Mouse (Mus musculus): Measurements from ENCODE around the gene Cacna2d2. TPM values are rescaled to one million over a fixed set of nuclear protein-coding genes. Genes with fewer than 3 reads are reported as not detected.

Cacna2d2 gene
- polyA plus RNA-seq, 1 experiment from 2014 or later = 0.74 TPM

DNA sequence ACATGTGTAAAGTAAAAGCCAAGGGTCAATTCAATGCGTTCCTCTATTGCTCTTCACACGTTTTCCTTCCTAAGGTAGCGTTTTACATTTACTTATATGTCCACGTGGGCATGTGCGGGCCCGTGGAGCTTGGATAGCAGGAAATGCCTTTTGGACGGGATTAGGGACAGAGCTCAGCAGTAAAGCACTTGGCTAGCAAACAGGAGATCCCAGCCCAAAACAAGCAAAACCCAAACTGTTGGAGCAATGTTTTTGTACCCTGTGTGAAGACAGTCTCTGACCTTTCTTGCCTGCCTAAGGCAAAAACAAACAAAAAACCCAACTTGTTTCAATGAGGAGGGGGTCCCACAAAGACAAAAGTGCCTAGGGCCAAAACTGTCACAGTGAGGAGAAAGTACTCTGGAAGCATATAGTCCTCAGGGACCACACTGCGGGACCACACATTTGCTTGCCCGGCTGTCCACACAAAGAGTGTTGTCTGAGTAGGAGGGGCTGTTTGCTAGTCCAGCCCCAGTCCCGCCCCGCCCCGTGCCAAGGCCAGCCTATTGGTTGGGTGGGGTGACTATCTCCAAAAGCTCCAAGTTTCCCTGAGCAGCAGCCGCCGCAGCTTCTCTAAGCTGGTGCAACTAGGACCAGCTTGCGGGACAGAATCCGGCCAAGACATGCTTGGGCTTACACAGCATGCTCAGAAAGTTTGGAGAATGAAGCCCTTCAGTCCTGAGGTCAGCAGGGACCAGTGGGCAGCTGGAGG, 177.1 kb downstream of the Cacna2d2 start, which contains the start of gene Hyal1:
TSS of gene Hyal1 (plus strand) at position 571 of the 751 bp plus-strand sequence.
- peak within 1 kb of the TSS; percentile 68 for H3K9ac ChIP-seq (replicated peaks; ENCODE audit: low read length)
- no peaks in the 10 kb centered on the region for H3K27me3 ChIP-seq (ENCODE audit: insufficient read depth, low read length)
- WGBS = 21% methylated on average over 16 of the region's 16 CpGs
- peaks cover 42% of the 10 kb centered on the region for H3K4me1 ChIP-seq (ENCODE audit: insufficient read depth, low read length)
- H3K9me3 ChIP-seq (ENCODE audit: low read length) = no peaks in the 10 kb centered on the region
- peak within 1 kb of the TSS; percentile 49 for H3K4me3 ChIP-seq (ENCODE audit: low read length)
- H3K4me2 ChIP-seq (replicated peaks; ENCODE audit: low read depth, low read length) = peak within 1 kb of the TSS; percentile 59
- peaks cover 29% of the 10 kb centered on the region for H3K36me3 ChIP-seq (ENCODE audit: insufficient read depth, low read length)
- peak within 1 kb of the TSS; percentile 57 for H3K27ac ChIP-seq (ENCODE audit: low read length)
- ATAC-seq (ENCODE audit: low FRiP score, low TSS enrichment) = peak; percentile 78

DNA sequence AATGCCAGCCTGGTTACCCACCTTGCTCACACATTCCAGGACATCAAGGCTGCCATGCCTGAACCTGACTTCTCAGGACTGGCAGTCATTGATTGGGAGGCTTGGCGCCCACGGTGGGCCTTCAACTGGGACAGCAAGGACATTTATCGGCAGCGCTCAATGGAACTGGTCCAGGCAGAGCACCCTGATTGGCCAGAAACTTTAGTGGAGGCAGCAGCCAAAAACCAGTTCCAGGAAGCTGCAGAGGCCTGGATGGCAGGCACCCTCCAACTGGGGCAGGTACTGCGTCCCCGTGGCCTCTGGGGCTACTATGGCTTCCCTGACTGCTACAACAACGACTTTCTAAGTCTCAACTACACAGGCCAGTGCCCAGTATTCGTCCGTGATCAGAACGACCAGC, 178.5 kb downstream of the Cacna2d2 start:
- WGBS = 96% methylated on average over 10 of the region's 10 CpGs
- Histone ChIP-seq H3K9ac (replicated peaks; ENCODE audit: low read length) (no peak overlapping the region), H3K27ac (ENCODE audit: low read length) (no peak overlapping the region), H3K9me3 (ENCODE audit: low read length) (no peaks in the 10 kb centered on the region), H3K27me3 (ENCODE audit: insufficient read depth, low read length) (no peaks in the 10 kb centered on the region), H3K36me3 (ENCODE audit: insufficient read depth, low read length) (peaks cover 18% of the 10 kb centered on the region), H3K4me1 (ENCODE audit: insufficient read depth, low read length) (peaks cover 48% of the 10 kb centered on the region), H3K4me2 (replicated peaks; ENCODE audit: low read depth, low read length) (no peak overlapping the region), H3K4me3 (ENCODE audit: low read length) (no peak overlapping the region)
- no peak for ATAC-seq (ENCODE audit: low FRiP score, low TSS enrichment)

DNA sequence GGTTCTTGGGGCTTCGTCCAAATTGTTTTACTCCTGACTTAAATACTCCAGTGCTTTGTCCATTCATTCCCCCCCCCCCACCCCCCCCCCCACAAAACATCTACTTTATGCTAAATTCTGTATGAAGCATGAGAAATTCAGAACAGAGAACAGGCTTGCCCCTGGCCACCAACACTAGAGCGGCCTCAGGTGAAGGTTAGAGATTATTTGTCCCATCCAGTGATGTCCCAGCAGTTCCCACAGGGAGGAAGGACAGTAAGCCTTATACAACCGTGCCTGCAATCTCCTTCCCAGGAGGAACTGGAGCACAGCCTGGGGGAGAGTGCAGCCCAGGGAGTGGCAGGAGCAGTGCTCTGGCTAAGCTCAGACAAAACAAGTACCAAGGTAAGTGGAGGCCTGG, 179.2 kb downstream of the Cacna2d2 start, which contains the start of gene Naa80:
TSS of gene Naa80 (plus strand) at position 301 of the 400 bp plus-strand sequence.
- Histone ChIP-seq H3K4me2 (replicated peaks; ENCODE audit: low read depth, low read length) (no peak within 1 kb of the TSS), H3K36me3 (ENCODE audit: insufficient read depth, low read length) (peaks cover 18% of the 10 kb centered on the region), H3K9me3 (ENCODE audit: low read length) (no peaks in the 10 kb centered on the region), H3K4me1 (ENCODE audit: insufficient read depth, low read length) (peaks cover 48% of the 10 kb centered on the region), H3K9ac (replicated peaks; ENCODE audit: low read length) (no peak within 1 kb of the TSS; the same call in 1 of the 2 replicates), H3K4me3 (ENCODE audit: low read length) (no peak within 1 kb of the TSS), H3K27me3 (ENCODE audit: insufficient read depth, low read length) (no peaks in the 10 kb centered on the region), H3K27ac (ENCODE audit: low read length) (peak within 1 kb of the TSS; percentile 96; the same call in 1 of the 2 replicates)
- no peak for ATAC-seq (ENCODE audit: low FRiP score, low TSS enrichment)
- WGBS = 79% methylated on average over 3 of the region's 3 CpGs

Other genes with a start within 250 kb of the Cacna2d2 start
- 0.17 and 0.69 TPM in 2 replicates for gene Dock3, start 167.7 kb upstream of the Cacna2d2 start, polyA plus RNA-seq (2015; fragmentation: Nextera tagmentation; extraction: Ambion mirVana)
- 9.4 and 11.3 TPM in 2 replicates for gene Mapkapk3, start 109.7 kb upstream of the Cacna2d2 start, polyA plus RNA-seq (2015; fragmentation: Nextera tagmentation; extraction: Ambion mirVana)
- 19.5 and 19.9 TPM in 2 replicates for gene Cish, start 103.6 kb upstream of the Cacna2d2 start, polyA plus RNA-seq (2015; fragmentation: Nextera tagmentation; extraction: Ambion mirVana)
- gene Hemk1, start 61.3 kb upstream of the Cacna2d2 start, polyA plus RNA-seq (2015; fragmentation: Nextera tagmentation; extraction: Ambion mirVana) = 12.6 and 13.2 TPM in 2 replicates
- gene 6430571L13Rik, start 59.0 kb upstream of the Cacna2d2 start, polyA plus RNA-seq (2015; fragmentation: Nextera tagmentation; extraction: Ambion mirVana) = 0.82 and 1.2 TPM in 2 replicates
- 49.7 and 51.0 TPM in 2 replicates for gene Tmem115, start 134.3 kb downstream of the Cacna2d2 start, polyA plus RNA-seq (2015; fragmentation: Nextera tagmentation; extraction: Ambion mirVana)
- gene Cyb561d2, start 142.6 kb downstream of the Cacna2d2 start, polyA plus RNA-seq (2015; fragmentation: Nextera tagmentation; extraction: Ambion mirVana) = 35.8 and 39.0 TPM in 2 replicates
- gene Nprl2, start 142.6 kb downstream of the Cacna2d2 start, polyA plus RNA-seq (2015; fragmentation: Nextera tagmentation; extraction: Ambion mirVana) = 57.0 and 59.0 TPM in 2 replicates
- gene Zmynd10, start 147.7 kb downstream of the Cacna2d2 start, polyA plus RNA-seq (2015; fragmentation: Nextera tagmentation; extraction: Ambion mirVana) = 3.3 and 3.9 TPM in 2 replicates
- 66.8 and 68.9 TPM in 2 replicates for gene Rassf1, start 151.9 kb downstream of the Cacna2d2 start, polyA plus RNA-seq (2015; fragmentation: Nextera tagmentation; extraction: Ambion mirVana)
- 45.3 and 48.0 TPM in 2 replicates for gene Tusc2, start 163.6 kb downstream of the Cacna2d2 start, polyA plus RNA-seq (2015; fragmentation: Nextera tagmentation; extraction: Ambion mirVana)
- 131 and 132 TPM in 2 replicates for gene Hyal2, start 168.3 kb downstream of the Cacna2d2 start, polyA plus RNA-seq (2015; fragmentation: Nextera tagmentation; extraction: Ambion mirVana)
- gene Hyal1, start 177.3 kb downstream of the Cacna2d2 start, polyA plus RNA-seq (2015; fragmentation: Nextera tagmentation; extraction: Ambion mirVana) = 10.6 and 12.3 TPM in 2 replicates
- gene Naa80, start 179.3 kb downstream of the Cacna2d2 start, polyA plus RNA-seq (2015; fragmentation: Nextera tagmentation; extraction: Ambion mirVana) = 21.8 and 24.1 TPM in 2 replicates
- gene Hyal3, start 181.2 kb downstream of the Cacna2d2 start, polyA plus RNA-seq (2015; fragmentation: Nextera tagmentation; extraction: Ambion mirVana) = 1.3 and 1.6 TPM in 2 replicates
- 60.7 and 64.3 TPM in 2 replicates for gene Ifrd2, start 188.0 kb downstream of the Cacna2d2 start, polyA plus RNA-seq (2015; fragmentation: Nextera tagmentation; extraction: Ambion mirVana)
- gene Sema3b, start 209.6 kb downstream of the Cacna2d2 start, polyA plus RNA-seq (2015; fragmentation: Nextera tagmentation; extraction: Ambion mirVana) = 31.3 TPM in 2 replicates
- gene Gnai2, start 235.8 kb downstream of the Cacna2d2 start, polyA plus RNA-seq (2015; fragmentation: Nextera tagmentation; extraction: Ambion mirVana) = 447 and 455 TPM in 2 replicates

Data from kidney, embryonic 16.5 days (tissue).